Mouse (Mus musculus): ENCODE data around the gene Scarf2.
A peak's percentile ranks its signal among the peaks of the same experiment; 100 is the strongest.

The Scarf2 gene

GRCm38 (mm10) chr16:17801777-17802455 lies 4.8 kb downstream of the Scarf2 start:
- no peak for DNase-seq

DNA sequence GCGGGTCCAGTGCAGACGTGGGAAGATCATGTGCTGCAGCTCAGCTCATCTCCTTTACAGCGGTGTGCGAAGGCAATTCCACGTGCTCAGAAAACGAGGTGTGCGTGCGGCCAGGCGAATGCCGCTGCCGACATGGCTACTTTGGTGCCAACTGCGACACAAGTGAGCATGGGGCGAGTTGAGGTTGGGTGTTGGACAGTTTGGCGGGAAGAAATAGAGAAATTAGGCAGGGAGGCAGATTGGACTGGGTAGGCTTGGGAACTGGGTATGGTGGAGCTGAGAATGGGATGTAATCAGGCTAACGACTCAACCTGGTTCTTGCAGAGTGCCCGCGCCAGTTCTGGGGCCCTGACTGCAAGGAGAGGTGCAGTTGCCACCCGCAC lies 5.4 kb downstream of the Scarf2 start:
- no peak for DNase-seq

DNA sequence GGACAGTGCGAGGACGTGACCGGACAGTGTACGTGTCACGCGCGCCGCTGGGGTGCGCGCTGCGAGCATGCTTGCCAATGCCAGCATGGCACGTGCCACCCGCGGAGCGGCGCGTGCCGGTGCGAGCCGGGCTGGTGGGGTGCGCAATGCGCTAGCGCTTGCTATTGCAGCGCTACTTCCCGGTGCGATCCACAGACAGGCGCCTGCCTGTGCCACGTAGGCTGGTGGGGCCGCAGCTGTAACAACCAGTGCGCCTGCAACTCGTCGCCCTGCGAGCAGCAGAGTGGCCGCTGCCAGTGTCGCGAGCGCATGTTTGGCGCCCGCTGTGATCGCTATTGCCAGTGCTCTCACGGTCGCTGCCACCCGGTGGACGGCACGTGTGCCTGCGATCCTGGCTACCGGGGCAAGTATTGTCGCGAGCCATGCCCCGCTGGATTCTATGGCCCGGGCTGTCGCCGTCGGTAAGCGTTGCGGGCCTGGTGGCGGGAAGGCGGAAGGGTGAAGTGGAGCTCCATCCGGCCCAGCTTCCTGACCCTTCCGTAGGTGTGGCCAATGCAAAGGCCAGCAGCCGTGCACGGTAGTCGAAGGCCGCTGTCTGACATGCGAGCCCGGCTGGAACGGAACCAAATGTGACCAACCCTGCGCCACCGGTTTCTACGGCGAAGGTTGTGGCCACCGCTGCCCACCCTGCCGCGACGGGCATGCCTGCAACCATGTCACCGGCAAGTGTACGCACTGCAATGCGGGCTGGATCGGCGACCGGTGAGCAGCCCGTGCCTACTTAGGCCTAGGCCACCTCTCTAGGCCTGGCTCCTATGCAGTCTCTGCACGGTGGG lies 6.0 kb downstream of the Scarf2 start:
- DNase-seq = no peak

DNA sequence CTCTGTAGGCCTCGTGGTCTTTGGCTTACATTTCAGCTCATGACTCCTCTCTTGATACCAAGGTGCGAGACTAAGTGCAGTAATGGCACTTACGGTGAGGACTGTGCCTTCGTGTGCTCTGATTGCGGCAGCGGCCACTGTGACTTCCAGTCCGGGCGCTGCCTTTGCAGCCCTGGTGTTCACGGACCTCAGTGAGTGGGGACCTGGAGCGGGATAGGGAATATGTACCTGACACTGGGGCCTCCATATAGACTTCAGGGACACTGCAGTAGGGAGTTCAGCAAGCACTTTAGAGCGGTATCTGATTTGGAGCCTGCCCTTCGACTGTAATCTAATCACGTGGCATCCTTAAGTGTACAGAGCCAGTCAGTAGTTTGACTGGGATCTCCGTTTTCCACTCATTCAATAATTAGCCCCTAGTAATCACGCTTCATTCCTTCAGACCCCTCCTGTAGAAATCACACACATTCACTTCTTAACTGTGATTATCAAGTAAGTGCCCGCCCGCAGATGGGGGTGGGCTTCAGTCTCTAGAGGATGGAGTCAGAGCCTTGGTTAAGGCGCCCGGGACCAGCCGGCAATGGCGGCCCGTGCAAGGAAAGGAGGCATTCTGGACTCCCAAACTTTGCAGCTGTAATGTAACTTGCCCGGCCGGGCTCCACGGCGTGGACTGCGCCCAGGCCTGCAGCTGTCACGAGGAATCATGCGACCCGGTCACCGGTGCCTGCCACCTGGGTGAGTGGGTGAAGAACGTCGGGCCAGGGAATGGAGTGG lies 6.8 kb downstream of the Scarf2 start:
- DNase-seq = no peak

- no peak for DNase-seq
Observed at GRCm38 (mm10) chr16:17804449-17804912, 7.4 kb downstream of the Scarf2 start.

GRCm38 (mm10) chr16:17804982-17805381 lies 7.9 kb downstream of the Scarf2 start:
- DNase-seq = no peak

GRCm38 (mm10) chr16:17806581-17807191 lies 9.6 kb downstream of the Scarf2 start:
- peak in 1 of 2 experiments; percentile 40 for DNase-seq

DNA sequence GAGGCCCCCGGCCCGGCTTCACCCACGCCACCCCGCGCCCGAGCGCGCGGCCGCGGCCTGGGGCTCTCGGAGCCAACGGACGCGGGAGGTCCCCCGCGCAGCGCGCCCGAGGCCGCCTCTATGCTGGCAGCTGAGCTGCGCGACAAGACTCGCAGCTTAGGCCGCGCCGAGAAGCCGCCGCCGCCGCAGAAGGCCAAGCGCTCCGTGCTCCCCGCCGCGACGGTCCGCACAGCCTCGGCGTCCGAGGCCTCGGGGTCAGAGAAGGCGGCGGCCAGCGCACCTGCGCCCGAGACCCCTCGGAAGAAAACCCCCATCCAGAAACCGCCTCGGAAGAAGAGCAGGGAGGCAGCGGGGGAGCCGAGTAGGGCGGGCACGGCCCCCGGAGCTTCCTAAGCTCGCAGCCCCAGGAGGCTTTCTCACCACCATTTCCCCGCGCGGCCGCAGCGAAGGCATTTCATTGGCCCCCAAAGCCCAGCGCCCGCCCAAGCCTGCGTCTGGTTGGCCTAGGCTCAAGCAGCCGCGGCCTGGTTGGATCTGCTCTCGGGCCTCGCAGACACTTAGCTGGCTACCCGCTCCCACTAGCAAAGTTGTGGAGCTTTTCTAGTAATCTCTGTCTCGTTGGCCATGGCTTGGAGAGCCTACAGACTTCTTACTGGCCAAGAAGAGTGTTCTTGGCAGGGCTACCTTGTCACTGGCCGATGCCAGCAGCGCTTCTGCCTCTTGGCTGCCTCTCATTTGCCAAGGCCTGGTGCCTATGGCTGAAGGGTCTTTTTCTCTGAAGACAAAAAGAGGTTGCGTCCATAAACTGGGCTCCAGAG lies 10.3 kb downstream of the Scarf2 start:
- peak; percentile 83 to 84 for DNase-seq

DNA sequence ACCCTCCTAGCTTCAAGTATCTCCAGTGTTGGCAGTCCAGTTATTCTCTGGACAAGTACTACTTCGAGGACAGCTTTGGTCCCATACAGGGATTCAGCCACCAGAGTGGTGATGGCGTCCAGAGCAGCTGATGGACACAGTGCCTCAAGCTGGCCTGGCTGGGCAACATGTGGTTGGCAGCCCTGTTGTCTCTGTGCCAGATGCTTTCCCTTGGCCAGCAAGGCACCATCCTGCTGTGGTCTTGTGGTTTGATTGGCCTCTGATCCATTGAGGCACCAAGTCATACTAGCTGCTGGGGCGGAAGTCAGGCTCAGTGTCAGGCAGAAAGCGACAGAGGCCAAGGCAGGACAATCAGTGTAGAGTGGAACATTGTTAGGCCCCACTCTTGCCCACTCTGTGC lies 12.0 kb downstream of the Scarf2 start:
- no peak for DNase-seq

- no peak for DNase-seq
Observed at GRCm38 (mm10) chr16:17809711-17810110, 12.6 kb downstream of the Scarf2 start.

- no peak for DNase-seq
Observed at GRCm38 (mm10) chr16:17812120-17812519, 15.0 kb downstream of the Scarf2 start.

GRCm38 (mm10) chr16:17813173-17813572 lies 16.1 kb downstream of the Scarf2 start:
- no peak for DNase-seq

GRCm38 (mm10) chr16:17815411-17816402 lies 18.6 kb downstream of the Scarf2 start:
- peak; percentile 48 to 59 for DNase-seq

GRCm38 (mm10) chr16:17816528-17816927 lies 19.4 kb downstream of the Scarf2 start:
- no peak for DNase-seq

DNA sequence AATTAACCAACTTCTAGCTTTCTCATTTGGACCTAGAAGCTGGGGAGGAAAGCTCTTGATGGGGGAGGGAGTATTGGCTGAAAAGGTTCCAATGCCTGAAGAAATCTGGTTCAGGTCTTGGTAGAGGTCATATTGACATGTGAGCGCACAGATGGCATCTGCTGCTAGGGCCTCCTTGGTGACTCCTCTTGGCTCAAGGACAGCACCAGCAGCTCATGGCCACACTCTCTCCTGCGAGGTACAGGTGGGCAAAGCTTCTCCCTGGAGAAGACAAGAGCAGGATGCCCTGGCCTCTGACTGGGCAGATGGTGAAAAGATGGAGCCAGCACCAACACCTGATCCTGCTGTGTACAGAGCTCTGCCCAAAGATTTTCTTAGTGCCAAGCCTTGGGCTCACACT lies 29.4 kb downstream of the Scarf2 start:
- DNase-seq = no peak

GRCm38 (mm10) chr16:17828229-17828628 lies 31.1 kb downstream of the Scarf2 start:
- DNase-seq = no peak

DNA sequence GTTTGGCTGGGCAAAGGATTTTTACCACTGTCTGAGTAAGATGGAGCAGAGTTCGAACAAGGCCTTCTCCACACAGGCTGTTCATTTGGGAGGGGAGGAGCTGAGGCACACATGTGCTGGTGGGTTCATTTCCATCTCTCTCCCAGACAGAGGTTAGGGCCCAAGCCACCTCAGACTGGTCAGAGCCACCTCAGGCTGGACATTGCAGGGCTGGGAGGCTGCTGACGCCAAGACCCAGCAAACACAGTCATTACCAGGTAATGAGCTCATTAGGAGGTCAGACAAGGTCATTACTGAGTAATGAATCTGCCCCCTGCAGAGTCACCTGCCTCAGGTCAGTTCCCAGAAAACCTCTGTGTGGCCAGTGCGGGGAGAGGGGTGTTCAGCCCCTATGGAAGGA lies 31.8 kb downstream of the Scarf2 start:
- DNase-seq = no peak

DNA sequence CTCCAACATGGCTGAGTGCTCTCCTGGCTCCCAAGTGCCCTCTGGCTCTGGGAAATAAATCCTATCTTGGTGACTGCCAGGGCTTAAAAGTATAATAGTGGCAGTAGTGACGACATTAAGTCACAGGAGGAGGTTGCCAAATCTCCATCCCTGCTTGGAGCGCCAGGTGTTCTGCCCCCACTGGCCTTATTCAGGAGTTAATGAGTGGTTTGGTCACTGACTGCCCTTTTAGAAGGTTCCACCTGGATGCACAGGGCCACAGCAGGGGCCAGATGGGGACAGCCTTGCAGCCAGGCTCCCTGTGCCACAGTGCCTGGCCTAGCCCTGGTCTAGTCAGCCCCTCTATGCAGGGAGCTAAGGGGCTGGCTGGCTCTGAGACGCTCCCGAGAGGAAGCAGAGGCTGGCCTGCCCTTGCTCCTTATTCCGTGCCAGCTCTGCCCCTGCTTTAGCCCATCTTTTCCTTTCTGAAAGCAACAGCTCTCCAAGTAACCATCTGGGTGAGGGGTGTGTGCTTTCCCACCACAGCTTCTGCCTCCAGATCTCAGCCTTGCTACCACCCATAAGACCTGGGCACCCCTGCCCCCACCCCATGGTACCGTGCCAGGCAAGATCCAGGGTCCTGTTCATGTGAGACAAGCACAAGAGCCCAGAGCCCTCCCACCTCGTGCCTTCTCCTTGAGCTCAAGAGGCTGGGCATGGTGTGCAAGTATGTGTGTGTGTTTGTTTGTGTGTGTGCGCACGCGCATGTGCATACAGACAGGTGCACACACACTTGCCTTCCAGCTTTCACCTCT lies 33.5 kb downstream of the Scarf2 start:
- DNase-seq = no peak

- DNase-seq = no peak
Observed at GRCm38 (mm10) chr16:17831781-17832180, 34.7 kb downstream of the Scarf2 start.

DNA sequence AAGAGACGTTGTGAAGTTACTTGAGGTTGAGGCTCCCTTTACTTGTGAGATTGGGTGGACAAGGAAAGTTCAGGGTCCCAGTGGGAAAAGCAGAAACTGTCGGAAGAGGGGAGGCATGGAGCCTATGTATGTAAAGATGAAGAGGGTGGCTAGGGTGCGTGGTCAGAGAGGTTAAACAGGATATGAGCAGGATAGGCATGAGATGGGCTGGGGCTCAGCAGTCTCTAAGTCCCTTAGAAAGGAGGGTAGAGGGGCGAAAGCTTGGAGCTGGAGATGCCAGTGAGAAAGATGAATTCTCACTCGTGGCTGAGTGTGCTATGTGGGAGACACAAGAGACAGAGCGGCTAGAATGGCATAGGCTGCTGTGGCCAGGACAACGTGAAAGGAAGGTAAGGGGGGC lies 35.7 kb downstream of the Scarf2 start, which contains the start of gene B830017H08Rik:
Gene B830017H08Rik (plus strand): TSS at position 301 of the 400 bp plus-strand sequence.
- DNase-seq = no peak
